Mouse (Mus musculus) CH12.LX (cell line): Measurements from ENCODE around the gene Rhbdf2.

ENCODE experiments used
- CTCF ChIP-seq, 2 experiments: IDR thresholded peaks in 1 of 2; conservative IDR thresholded peaks in 1 of 2; 2 replicates each; pipeline ENCODE4 v1.5.1; 2011 to 2012; ENCODE audit warnings: low read depth in 2 of 2, low read length in 2 of 2, improper control_type of control experiment in 1 of 2, inconsistent platforms in 1 of 2, mild to moderate bottlenecking in 1 of 2, moderate library complexity in 1 of 2
- GABPA ChIP-seq: IDR thresholded peaks from 2 replicates; pipeline ENCODE4 v1.6.1; 2012; ENCODE audit warnings: low read depth, low read length, improper control_type of control experiment, inconsistent platforms; ENCODE audit not compliant: insufficient replicate concordance
- POLR2A ChIP-seq: IDR thresholded peaks from 2 replicates; pipeline ENCODE4 v1.6.1; 2011; ENCODE audit warnings: low read depth, mild to moderate bottlenecking, improper control_type of control experiment, low read length
- RAD21 ChIP-seq: IDR thresholded peaks from 2 replicates; pipeline ENCODE4 v1.6.1; 2011; ENCODE audit warnings: low read depth, mild to moderate bottlenecking, low read length, improper control_type of control experiment, moderate library complexity
- SIN3A ChIP-seq: IDR thresholded peaks from 2 replicates; pipeline ENCODE4 v1.6.1; 2012; ENCODE audit warnings: low read length, improper control_type of control experiment, inconsistent platforms
- ZNF384 ChIP-seq: IDR thresholded peaks from 2 replicates; pipeline ENCODE4 v1.6.1; 2012; ENCODE audit warnings: low read depth, low read length, improper control_type of control experiment, inconsistent platforms

- no peak for TF ChIP-seq CTCF (conservative IDR thresholded peaks at IDR 0.05 in 1 of 2, IDR thresholded peaks at IDR 0.05 in 1 of 2; ENCODE audit: low read depth in 2 of 2, low read length in 2 of 2)
- no peak for TF ChIP-seq GABPA
- TF ChIP-seq ZNF384 = no peak
- TF ChIP-seq RAD21 = no peak
- no peak for TF ChIP-seq SIN3A
- no peak for TF ChIP-seq POLR2A
Measured at GRCm38 (mm10) chr11:116653709-116654221, 26.9 kb upstream of the Rhbdf2 start.
